Mouse (Mus musculus): Measurements from ENCODE around the gene Apobec2. TPM values are rescaled to one million over a fixed set of nuclear protein-coding genes. Genes with fewer than 3 reads are reported as not detected.

Gene Apobec2
- polyA plus RNA-seq, 1 experiment from 2014 or later, result 212 TPM

DNA sequence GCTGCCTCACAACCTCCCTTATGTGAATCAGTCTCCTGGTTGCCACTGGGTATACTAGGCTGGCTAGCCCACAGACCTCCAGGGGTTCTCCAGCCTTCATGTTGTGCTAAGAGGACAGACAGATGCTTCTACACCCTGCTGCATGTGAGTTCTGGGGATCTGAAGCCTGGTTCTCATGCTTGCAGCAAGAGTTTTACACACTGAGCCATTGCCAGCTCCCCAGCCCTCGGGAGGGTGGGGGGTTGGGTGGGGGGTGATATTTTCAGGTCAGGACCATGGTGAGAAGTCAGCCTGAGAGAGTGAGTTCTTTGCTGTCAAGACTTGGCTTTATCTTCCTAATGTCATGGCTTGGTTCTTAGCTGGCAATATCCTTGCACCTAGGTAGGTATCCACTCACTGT, 13.9 kb downstream of the Apobec2 start:
- ATAC-seq (replicated peaks; ENCODE audit: insufficient number of reproducible peaks, insufficient read depth, low FRiP score, low read depth), result no peak
- H3K4me1 ChIP-seq (replicated peaks), result peaks cover 27% of the 10 kb centered on the region
- 55% methylated on average over 1 of the region's 1 CpGs for WGBS
- H3K4me2 ChIP-seq, result 0 out of 2 replicates have a peak overlapping the region, but pooled peaks have one; percentile 24
- no peaks in the 10 kb centered on the region for H3K27me3 ChIP-seq
- no peaks in the 10 kb centered on the region for H3K9me3 ChIP-seq (replicated peaks)
- no peak overlapping the region for H3K9ac ChIP-seq
- H3K36me3 ChIP-seq, result peaks cover 64% of the 10 kb centered on the region
- H3K4me3 ChIP-seq, result no peak overlapping the region
- peak overlapping the region; percentile 47 for H3K27ac ChIP-seq

DNA sequence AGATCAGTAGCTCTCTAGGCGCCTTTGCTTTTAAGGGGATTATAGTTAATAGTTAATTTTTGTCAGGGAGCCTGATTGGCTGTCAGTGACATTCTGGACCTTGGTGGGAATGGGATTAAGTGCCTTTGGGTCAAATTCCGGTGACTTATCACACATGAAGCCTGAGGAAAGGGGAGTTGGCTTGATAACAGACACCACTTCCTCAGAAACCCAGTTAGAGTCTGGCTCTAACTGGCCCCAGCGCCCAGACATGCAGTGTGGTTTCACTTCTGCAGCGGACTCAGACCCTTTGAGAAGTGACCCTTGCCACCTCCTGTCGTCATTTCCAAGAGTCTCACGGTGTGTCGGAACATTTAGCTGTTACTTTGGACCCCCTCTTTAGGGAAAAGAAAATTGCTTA, 14.6 kb downstream of the Apobec2 start:
- no peaks in the 10 kb centered on the region for H3K9me3 ChIP-seq (replicated peaks)
- no peak overlapping the region for H3K9ac ChIP-seq
- 34% methylated on average over 7 of the region's 7 CpGs for whole genome bisulfite sequencing
- no peak overlapping the region for H3K4me3 ChIP-seq
- peaks cover 61% of the 10 kb centered on the region for H3K36me3 ChIP-seq
- no peak; the same call in 1 of the 2 replicates for ATAC-seq (replicated peaks; ENCODE audit: insufficient number of reproducible peaks, insufficient read depth, low FRiP score, low read depth)
- peak overlapping the region; percentile 24; the same call in 1 of the 2 replicates for H3K4me2 ChIP-seq
- no peaks in the 10 kb centered on the region for H3K27me3 ChIP-seq
- H3K27ac ChIP-seq, result peak overlapping the region; percentile 47
- H3K4me1 ChIP-seq (replicated peaks), result peaks cover 27% of the 10 kb centered on the region

DNA sequence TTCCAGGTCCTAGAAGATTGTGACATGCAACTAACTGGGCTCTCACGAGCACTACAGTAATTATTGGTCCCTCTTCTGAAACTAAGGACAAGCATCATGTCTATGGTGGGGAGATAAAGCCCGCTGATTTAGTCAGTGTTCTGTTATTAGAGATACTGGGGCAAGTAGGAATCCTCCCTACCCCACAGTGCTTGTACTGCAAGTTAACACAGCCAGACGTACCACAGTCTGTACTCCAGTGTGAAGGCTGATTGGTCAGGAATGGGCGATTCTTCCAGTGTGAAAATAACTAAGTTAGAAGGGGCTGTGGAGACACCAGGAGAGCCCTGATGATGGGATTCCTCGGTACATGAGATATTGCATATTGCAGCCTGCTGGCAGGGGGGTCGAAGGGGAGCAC, 15.2 kb downstream of the Apobec2 start:
- 63% methylated on average over 6 of the region's 6 CpGs for WGBS
- no peaks in the 10 kb centered on the region for H3K27me3 ChIP-seq
- no peak overlapping the region for H3K9ac ChIP-seq
- peak overlapping the region; percentile 47 for H3K27ac ChIP-seq
- H3K36me3 ChIP-seq, result peaks cover 57% of the 10 kb centered on the region
- H3K4me3 ChIP-seq, result no peak overlapping the region
- H3K4me2 ChIP-seq, result no peak overlapping the region
- H3K9me3 ChIP-seq (replicated peaks), result no peaks in the 10 kb centered on the region
- H3K4me1 ChIP-seq (replicated peaks), result peaks cover 27% of the 10 kb centered on the region
- no peak for ATAC-seq (replicated peaks; ENCODE audit: insufficient number of reproducible peaks, insufficient read depth, low FRiP score, low read depth)

DNA sequence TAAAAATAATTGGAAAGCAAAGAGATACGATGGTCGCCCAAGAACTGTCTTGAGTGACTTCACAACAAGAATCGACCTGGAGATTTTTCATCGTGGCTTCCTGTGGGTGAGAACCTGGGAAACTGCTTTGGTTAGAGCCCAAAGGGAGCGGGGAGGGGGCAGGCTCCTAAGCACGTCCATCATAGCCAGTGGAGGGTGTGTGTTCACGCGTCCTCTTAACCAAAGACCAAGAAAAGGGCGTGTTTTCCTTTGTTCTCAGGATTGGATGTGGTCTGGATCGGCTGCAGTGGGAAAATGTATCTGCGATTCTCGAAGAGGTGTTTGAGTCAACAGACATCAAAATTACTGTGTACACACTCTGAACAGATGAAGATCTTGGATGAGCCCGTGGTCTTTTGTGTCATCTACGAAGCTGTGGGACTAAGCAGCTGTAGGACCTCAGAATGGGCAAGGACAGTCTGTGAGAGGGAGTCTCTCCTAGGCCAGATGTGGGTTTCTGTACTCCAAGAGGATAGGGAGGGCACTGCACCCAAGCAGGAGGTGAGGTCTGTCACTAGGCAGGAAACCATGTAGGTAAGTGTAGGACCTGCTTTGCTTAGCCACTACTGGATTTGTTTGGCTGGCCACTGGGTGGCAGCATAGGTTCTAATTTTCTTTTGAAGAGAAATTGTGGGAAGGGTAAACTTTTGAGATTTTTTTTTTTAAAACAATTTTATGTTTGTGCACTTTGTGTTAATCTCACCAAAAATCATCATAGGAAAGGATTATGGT, 16.1 kb downstream of the Apobec2 start:
- Histone ChIP-seq H3K4me1 (replicated peaks) (peaks cover 32% of the 10 kb centered on the region), H3K36me3 (peaks cover 54% of the 10 kb centered on the region), H3K27ac (peak overlapping the region; percentile 59), H3K9me3 (replicated peaks) (no peaks in the 10 kb centered on the region), H3K27me3 (no peaks in the 10 kb centered on the region), H3K4me3 (no peak overlapping the region), H3K4me2 (no peak overlapping the region), H3K9ac (no peak overlapping the region)
- no peak for ATAC-seq (replicated peaks; ENCODE audit: insufficient number of reproducible peaks, insufficient read depth, low FRiP score, low read depth)
- 80% methylated on average over 14 of the region's 14 CpGs for WGBS

DNA sequence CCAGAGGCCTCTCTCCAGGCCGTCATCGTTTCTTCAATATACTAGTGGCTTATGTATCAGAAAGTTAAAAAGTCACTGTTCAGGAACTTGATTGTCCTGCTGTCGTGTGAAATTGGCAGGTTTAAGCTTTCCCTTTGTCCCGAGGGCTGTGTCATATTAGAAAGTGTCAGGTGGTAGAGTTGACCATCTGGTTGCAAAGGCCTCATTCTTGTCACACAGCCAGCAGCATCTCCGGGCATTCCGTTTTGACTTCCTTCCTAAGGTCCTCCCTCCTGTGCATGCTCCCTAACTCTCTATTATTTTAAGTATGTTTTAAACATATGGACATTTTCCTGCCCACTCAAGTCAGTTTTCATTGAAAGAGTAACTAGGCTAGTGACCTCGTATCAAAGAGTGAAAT, 16.7 kb downstream of the Apobec2 start:
- peak overlapping the region; percentile 59 for H3K27ac ChIP-seq
- no peak overlapping the region for H3K4me2 ChIP-seq
- peaks cover 48% of the 10 kb centered on the region for H3K36me3 ChIP-seq
- 61% methylated on average over 7 of the region's 7 CpGs for WGBS
- no peaks in the 10 kb centered on the region for H3K27me3 ChIP-seq
- H3K4me3 ChIP-seq, result no peak overlapping the region
- no peak for ATAC-seq (replicated peaks; ENCODE audit: insufficient number of reproducible peaks, insufficient read depth, low FRiP score, low read depth)
- H3K9me3 ChIP-seq (replicated peaks), result no peaks in the 10 kb centered on the region
- H3K4me1 ChIP-seq (replicated peaks), result peaks cover 38% of the 10 kb centered on the region
- H3K9ac ChIP-seq, result no peak overlapping the region

DNA sequence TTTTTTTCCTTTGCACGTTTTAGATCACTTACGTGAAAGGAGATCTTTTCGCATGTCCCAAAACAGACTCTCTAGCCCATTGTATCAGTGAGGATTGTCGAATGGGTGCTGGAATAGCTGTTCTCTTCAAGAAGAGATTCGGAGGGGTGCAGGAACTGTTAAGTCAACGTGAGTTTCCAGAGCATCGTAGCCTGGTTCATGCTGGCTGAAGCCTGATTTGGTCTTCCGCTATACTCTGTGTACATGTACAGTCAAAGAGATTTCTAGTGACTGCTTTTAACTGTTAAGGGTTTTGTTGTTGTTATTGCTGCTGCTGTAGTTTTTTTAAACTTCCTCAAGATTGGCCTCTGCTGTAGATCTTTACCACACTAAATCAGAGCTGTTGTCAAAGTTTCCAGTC, 21.5 kb downstream of the Apobec2 start:
- H3K36me3 ChIP-seq, result peaks cover 21% of the 10 kb centered on the region
- 44% methylated on average over 8 of the region's 8 CpGs for WGBS
- no peak for ATAC-seq (replicated peaks; ENCODE audit: insufficient number of reproducible peaks, insufficient read depth, low FRiP score, low read depth)
- H3K4me3 ChIP-seq, result peak overlapping the region; percentile 66
- no peaks in the 10 kb centered on the region for H3K9me3 ChIP-seq (replicated peaks)
- peak overlapping the region; percentile 98 for H3K27ac ChIP-seq
- peaks cover 30% of the 10 kb centered on the region for H3K4me1 ChIP-seq (replicated peaks)
- peak overlapping the region; percentile 84 for H3K4me2 ChIP-seq
- H3K9ac ChIP-seq, result peak overlapping the region; percentile 75; the same call in 1 of the 2 replicates
- H3K27me3 ChIP-seq, result no peaks in the 10 kb centered on the region

DNA sequence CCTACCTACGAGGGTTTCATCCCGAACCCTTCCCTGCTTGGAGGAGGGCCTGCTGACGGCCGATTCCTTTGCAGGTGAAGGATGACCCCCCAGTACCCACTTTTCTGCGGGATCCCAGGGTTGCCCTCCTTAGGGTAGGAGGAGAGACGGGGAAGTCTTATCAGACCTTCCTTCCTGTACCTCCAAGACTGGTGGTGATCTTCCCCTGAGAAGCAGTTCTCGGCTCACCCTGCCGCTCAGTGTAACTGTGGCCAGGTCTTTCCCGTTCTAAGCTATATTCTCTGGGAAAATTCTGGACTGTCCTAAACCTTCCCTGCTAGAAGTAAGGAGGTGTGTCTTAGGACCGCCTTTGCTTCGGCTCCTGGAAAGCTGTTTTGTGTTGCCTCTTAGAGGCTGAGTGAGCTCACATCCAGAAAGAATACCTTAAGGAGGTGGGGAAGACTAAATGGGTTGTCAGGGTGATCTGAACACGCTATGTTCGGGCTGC, 22.4 kb downstream of the Apobec2 start:
- no peak for ATAC-seq (replicated peaks; ENCODE audit: insufficient number of reproducible peaks, insufficient read depth, low FRiP score, low read depth)
- peak overlapping the region; percentile 75 for H3K9ac ChIP-seq
- no peaks in the 10 kb centered on the region for H3K9me3 ChIP-seq (replicated peaks)

DNA sequence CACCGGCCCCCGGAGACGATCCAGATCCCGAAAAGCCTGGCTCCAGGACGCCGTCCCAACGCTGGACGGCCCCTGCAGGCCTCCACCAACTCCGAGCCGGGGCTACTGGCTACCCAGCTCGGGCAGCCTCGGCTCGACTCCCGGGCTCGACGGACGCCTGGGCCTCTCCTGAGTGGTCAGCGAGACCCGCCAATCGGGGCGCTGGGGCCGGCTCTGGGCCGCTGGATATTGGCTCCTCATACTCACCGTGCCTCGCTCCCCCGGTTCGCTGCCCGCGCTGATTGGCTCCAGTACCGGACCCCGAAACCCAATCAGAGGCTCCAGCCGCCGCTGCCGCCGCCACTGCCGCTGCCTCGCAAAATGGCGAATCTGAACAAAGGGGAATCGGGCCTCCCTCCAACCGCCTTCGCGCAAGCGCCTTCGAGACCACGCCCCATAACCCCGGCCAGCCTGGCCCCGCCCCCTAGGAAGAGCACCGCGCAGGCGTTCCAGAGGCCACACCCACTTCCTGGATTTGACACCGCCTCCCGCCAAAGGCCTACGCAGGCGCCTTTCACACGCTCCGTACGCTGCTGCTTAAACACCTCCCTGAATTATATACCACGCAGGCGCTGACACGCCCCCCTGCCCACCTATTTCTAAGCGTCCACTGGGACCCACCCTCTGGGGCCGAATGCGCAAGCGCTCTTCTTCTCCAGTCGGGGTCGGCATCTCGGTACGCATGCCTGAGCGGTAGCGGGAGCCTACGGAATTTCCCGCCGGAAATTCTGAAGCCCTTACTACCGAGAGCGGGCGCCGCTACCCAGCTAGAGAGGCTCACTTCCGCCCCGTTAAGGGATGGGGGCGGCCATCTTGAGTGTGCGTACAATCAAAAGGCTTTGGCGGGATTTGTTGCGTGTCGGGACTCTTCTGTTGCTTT, 23.1 kb downstream of the Apobec2 start, which contains the start of the genes Nfya and Oard1:
Gene Nfya (minus strand): TSS at position 527 of the 919 bp plus-strand sequence.
Gene Oard1 (plus strand): TSS at position 635 of the 919 bp plus-strand sequence.
- peaks cover 30% of the 10 kb centered on the region for H3K4me1 ChIP-seq (replicated peaks)
- under 1% methylated on average over 84 of the region's 84 CpGs for WGBS
- H3K36me3 ChIP-seq, result peaks cover 10% of the 10 kb centered on the region; the same call in 1 of the 2 replicates
- H3K4me3 ChIP-seq, result peak within 1 kb of the TSS; percentile 66
- no peaks in the 10 kb centered on the region for H3K27me3 ChIP-seq
- peak within 1 kb of the TSS; percentile 98 for H3K27ac ChIP-seq
- H3K9me3 ChIP-seq (replicated peaks), result no peaks in the 10 kb centered on the region
- peak; percentile 97 for ATAC-seq (replicated peaks; ENCODE audit: insufficient number of reproducible peaks, insufficient read depth, low FRiP score, low read depth)
- peak within 1 kb of the TSS; percentile 83 for H3K9ac ChIP-seq
- H3K4me2 ChIP-seq, result peak within 1 kb of the TSS; percentile 84

More for the DNA sequence above, 22.4 kb downstream of the Apobec2 start:
- H3K4me3 ChIP-seq, result peak overlapping the region; percentile 66
- H3K27ac ChIP-seq, result peak overlapping the region; percentile 98
- peaks cover 16% of the 10 kb centered on the region; the same call in 1 of the 2 replicates for H3K36me3 ChIP-seq
- peaks cover 30% of the 10 kb centered on the region for H3K4me1 ChIP-seq (replicated peaks)
- 1% methylated on average over 13 of the region's 13 CpGs for WGBS
- H3K27me3 ChIP-seq, result no peaks in the 10 kb centered on the region
- H3K4me2 ChIP-seq, result peak overlapping the region; percentile 84

DNA sequence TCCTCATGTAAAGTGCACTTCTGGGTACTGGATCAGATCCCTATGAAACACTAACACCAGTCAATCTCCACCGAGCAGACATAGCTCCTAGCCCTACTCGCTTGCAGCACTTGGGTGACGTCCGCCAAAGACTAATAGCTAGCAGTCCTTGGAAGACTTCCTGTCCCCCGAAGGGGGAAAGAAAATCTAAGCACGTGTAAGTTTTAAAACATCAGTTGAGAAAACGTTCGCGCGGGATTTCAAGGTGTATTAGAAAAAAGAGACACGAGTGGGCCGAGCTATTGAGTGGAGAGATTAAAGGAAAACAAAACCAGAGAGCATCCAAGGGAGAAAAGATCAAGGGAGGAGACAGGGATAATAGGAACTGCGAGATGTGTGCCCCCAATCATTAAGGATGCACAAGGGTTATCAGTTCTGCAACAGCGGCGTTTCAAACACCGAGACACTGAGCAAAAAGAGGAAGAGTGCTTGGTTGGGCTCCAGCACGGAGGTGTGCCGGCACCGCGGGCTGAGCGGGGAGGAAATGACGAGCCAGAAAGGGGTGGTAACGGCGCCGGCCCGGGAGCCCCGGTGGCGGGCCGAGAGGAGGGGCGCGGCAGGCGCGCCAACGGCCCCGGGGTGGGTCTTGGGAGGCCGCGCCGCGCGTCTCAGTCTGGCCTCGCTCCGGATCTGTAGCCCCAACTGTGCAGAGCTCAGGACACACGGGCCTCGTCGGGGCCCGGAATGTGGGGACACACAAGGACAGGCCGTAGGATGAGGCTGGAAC, 24.0 kb downstream of the Apobec2 start:
- under 1% methylated on average over 47 of the region's 47 CpGs for WGBS
- Histone ChIP-seq H3K9me3 (replicated peaks) (no peaks in the 10 kb centered on the region), H3K27ac (peak overlapping the region; percentile 98), H3K9ac (peak overlapping the region; percentile 83), H3K27me3 (no peaks in the 10 kb centered on the region), H3K36me3 (peaks cover 9% of the 10 kb centered on the region; the same call in 1 of the 2 replicates), H3K4me2 (peak overlapping the region; percentile 79), H3K4me1 (replicated peaks) (peaks cover 30% of the 10 kb centered on the region), H3K4me3 (peak overlapping the region; percentile 66)
- peak; percentile 38 for ATAC-seq (replicated peaks; ENCODE audit: insufficient number of reproducible peaks, insufficient read depth, low FRiP score, low read depth)

DNA sequence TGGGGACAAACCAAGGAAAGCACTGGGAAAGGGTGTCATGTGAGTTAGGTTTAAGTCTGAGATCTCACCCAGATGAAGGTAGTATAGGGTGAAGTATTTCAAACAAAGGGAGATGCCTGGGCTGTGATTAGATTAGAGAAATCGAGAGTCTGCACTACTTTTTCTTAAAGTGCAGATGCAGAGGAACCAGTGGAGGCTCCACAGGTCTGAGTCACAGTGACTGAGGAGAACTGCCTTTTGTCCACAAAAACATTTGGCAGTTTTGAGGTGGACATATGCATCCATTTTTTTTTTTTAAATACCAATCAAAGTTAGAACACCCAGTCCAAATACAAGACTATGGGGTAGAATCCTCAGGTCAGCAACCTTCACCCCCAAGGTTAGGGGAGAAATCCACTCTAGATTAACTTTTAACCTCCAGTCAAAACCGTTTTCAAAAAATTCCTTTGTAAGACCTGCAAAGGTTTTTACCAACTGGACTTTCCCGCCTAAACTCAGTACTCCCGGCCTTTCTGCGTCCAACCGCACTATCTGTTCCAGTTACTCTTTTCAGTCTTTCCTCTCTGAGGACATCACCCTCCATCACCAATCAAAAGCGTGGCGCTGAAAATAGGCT, 24.7 kb downstream of the Apobec2 start:
- peak overlapping the region; percentile 83 for H3K9ac ChIP-seq
- no peaks in the 10 kb centered on the region for H3K9me3 ChIP-seq (replicated peaks)
- no peaks in the 10 kb centered on the region for H3K27me3 ChIP-seq
- peaks cover 30% of the 10 kb centered on the region for H3K4me1 ChIP-seq (replicated peaks)
- H3K4me2 ChIP-seq, result peak overlapping the region; percentile 79
- H3K27ac ChIP-seq, result peak overlapping the region; percentile 98
- H3K36me3 ChIP-seq, result peaks cover 9% of the 10 kb centered on the region; the same call in 1 of the 2 replicates
- peak overlapping the region; percentile 66 for H3K4me3 ChIP-seq
- no peak for ATAC-seq (replicated peaks; ENCODE audit: insufficient number of reproducible peaks, insufficient read depth, low FRiP score, low read depth)
- 6% methylated on average over 8 of the region's 8 CpGs for WGBS
